Mouse (Mus musculus): ENCODE data around the gene Iqschfp.

DNA sequence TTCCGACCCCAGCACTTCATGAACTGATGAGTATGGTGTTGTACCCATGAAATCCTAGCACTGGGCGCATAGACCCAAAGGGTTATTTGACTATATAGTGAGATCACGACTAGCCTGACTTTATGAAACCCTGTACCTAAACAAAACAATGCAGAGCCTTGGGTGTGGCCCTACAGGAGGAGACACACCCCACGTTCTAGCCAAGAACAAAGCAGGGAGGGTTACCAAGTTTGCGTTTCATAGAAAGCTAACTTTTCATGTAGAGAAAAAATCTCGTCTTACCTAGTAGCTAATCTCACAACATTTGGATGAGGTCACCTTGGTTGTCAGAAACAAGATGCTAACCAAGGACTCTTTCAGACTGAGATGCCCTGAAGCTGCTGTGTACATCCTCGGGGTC, 584.3 kb downstream of the Iqschfp start:
- TF ChIP-seq CTCF (IDR thresholded peaks at IDR 0.05; ENCODE audit: borderline replicate concordance, extremely low read depth, insufficient read depth, insufficient read length) = no peak
- no peak for TF ChIP-seq POLR2A (IDR thresholded peaks at IDR 0.05; ENCODE audit: borderline replicate concordance, extremely low read depth, insufficient read depth, insufficient read length, poor library complexity, severe bottlenecking)

Data from brain, embryonic 14.5 days (tissue).